Comparison of ENCODE assay signal across 10 mouse cellular contexts in the genomic region with DNA sequence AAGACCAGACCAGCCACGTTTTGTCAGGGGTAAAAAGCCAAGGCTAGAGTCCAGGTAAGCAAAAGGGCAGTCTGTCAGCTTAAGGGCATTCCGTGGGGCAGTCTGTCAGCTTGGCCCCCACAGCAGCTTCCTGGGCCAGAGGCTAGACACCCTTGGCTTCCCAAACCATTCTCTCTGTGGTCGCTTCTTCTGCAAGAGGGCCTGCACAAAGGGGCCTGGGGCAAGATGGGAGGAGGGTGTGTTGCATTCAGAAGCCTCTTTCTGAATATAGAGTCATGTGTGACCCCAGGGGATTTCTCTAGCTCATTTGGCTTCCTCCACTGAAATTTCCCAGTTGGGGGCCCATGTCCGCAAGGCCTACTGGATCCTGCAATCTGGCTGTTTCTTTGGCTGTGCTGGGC. TPM values are rescaled to one million over a fixed set of nuclear protein-coding genes. Genes with fewer than 3 reads are reported as not detected.
DNase-seq lines count a peak whose midpoint lies in the region; ATAC-seq lines count a peak whose summit lies in the region.
"Had no signal": no experiment of that assay in that cellular context is flagged by ENCODE, and none has a peak within 500 bp of the region (broad histone marks: within the 10 kb centered on the region; RNA-seq: fewer than 3 reads in every experiment).

No protein-coding gene starts in this region.

- H3K9ac ChIP-seq in lung, embryonic 16.5 days (ENCODE audit: low read length) = no peak overlapping the region
- H3K9ac ChIP-seq in hindbrain, embryonic 12.5 days = no peak overlapping the region
- H3K9ac ChIP-seq: liver, embryonic 15.5 days had no signal

- no peak for ATAC-seq in lung, embryonic 16.5 days (ENCODE audit: low read depth)
- ATAC-seq in hindbrain, embryonic 12.5 days (ENCODE audit: low FRiP score) = no peak

- H3K27ac ChIP-seq in heart, embryonic 10.5 days = peak overlapping the region; percentile 75
- H3K27ac ChIP-seq in lung, embryonic 16.5 days (ENCODE audit: low read length) = peak overlapping the region; percentile 53
- H3K27ac ChIP-seq in hindbrain, embryonic 12.5 days = peak overlapping the region; percentile 55; the same call in 1 of the 2 replicates
- H3K27ac ChIP-seq: liver, embryonic 15.5 days had no signal

- no peaks in the 10 kb centered on the region for H3K9me3 ChIP-seq in heart, embryonic 10.5 days
- no peaks in the 10 kb centered on the region for H3K9me3 ChIP-seq in lung, embryonic 16.5 days (ENCODE audit: control insufficient read depth, low read length)
- H3K9me3 ChIP-seq in hindbrain, embryonic 12.5 days (replicated peaks) = no peaks in the 10 kb centered on the region
- H3K9me3 ChIP-seq: liver, embryonic 15.5 days had no signal

- no peaks in the 10 kb centered on the region for H3K36me3 ChIP-seq in heart, embryonic 10.5 days
- no peaks in the 10 kb centered on the region for H3K36me3 ChIP-seq in lung, embryonic 16.5 days (ENCODE audit: control insufficient read depth, insufficient read depth, low read length)
- no peaks in the 10 kb centered on the region for H3K36me3 ChIP-seq in hindbrain, embryonic 12.5 days
- H3K36me3 ChIP-seq: liver, embryonic 15.5 days had no signal

- H3K4me3 ChIP-seq in heart, embryonic 10.5 days = no peak overlapping the region
- no peak overlapping the region for H3K4me3 ChIP-seq in lung, embryonic 16.5 days (ENCODE audit: low read length)
- no peak overlapping the region for H3K4me3 ChIP-seq in hindbrain, embryonic 12.5 days
- H3K4me3 ChIP-seq: liver, embryonic 15.5 days had no signal

- H3K4me2 ChIP-seq in lung, embryonic 16.5 days (ENCODE audit: low read depth, low read length) = no peak overlapping the region
- H3K4me2 ChIP-seq in hindbrain, embryonic 12.5 days (replicated peaks) = no peak overlapping the region
- H3K4me2 ChIP-seq: liver, embryonic 15.5 days had no signal

- peaks cover 5% of the 10 kb centered on the region; the same call in 1 of the 2 replicates for H3K27me3 ChIP-seq in heart, embryonic 10.5 days (ENCODE audit: insufficient read depth, poor library complexity, severe bottlenecking)
- H3K27me3 ChIP-seq in lung, embryonic 16.5 days (ENCODE audit: control insufficient read depth, insufficient read depth, low read depth, low read length) = no peaks in the 10 kb centered on the region
- H3K27me3 ChIP-seq in hindbrain, embryonic 12.5 days = no peaks in the 10 kb centered on the region
- H3K27me3 ChIP-seq: liver, embryonic 15.5 days had no signal

- DNase-seq in heart, embryonic 10.5 days (ENCODE audit: low spot score) = no peak
- DNase-seq in heart, adult 9 months (ENCODE audit: low spot score in 2 of 2) = no peak
- no peak for DNase-seq in lung, postnatal 14 days
- peak; percentile 57 for DNase-seq in adipocyte (ENCODE audit: low spot score)
- no peak for DNase-seq in thymus, postnatal 0 days (ENCODE audit: low spot score)
- DNase-seq in adrenal gland, adult 2 months = no peak
- DNase-seq: adrenal gland, postnatal 10 days had no signal

- 71% methylated on average over 4 of the region's 4 CpGs for WGBS in heart, embryonic 10.5 days
- 71% methylated on average over 4 of the region's 4 CpGs for WGBS in lung, embryonic 16.5 days
- WGBS in hindbrain, embryonic 12.5 days = 49% methylated on average over 4 of the region's 4 CpGs

- H3K4me1 ChIP-seq in heart, embryonic 10.5 days = peaks cover 58% of the 10 kb centered on the region
- H3K4me1 ChIP-seq in lung, embryonic 16.5 days (replicated peaks; ENCODE audit: control insufficient read depth, insufficient read depth, low read length) = peaks cover 26% of the 10 kb centered on the region
- H3K4me1 ChIP-seq in hindbrain, embryonic 12.5 days = peaks cover 38% of the 10 kb centered on the region

RNA-seq across cellular contexts. Expression of gene Sik1, which starts 21.6 kb away (rescaled TPM):
- 20.9 and 22.0 TPM in 2 replicates for polyA plus RNA-seq in heart, embryonic 10.5 days (2016; fragmentation: Nextera tagmentation; extraction: Ambion mirVana)
- 32.7 and 33.0 TPM in 2 replicates for polyA plus RNA-seq in lung, embryonic 16.5 days (2015; fragmentation: Nextera tagmentation; extraction: Ambion mirVana)
- polyA plus RNA-seq in hindbrain, embryonic 12.5 days (2016; fragmentation: Nextera tagmentation; extraction: Ambion mirVana) = 16.5 and 18.9 TPM in 2 replicates
- polyA plus RNA-seq in thymus, postnatal 0 days (2015; fragmentation: Nextera tagmentation; extraction: Ambion mirVana) = 12.4 and 14.2 TPM in 2 replicates
- total RNA-seq in adrenal gland, adult 2 months (2021) = 10 to 100 TPM; 60.5 to 77.1 TPM
- polyA plus RNA-seq in adrenal gland, adult 2 months (2012; rRNA removed) = 23.4 and 48.1 TPM in 2 replicates
